Comparison of ENCODE assay signal across 23 mouse cellular contexts in the genomic region with DNA sequence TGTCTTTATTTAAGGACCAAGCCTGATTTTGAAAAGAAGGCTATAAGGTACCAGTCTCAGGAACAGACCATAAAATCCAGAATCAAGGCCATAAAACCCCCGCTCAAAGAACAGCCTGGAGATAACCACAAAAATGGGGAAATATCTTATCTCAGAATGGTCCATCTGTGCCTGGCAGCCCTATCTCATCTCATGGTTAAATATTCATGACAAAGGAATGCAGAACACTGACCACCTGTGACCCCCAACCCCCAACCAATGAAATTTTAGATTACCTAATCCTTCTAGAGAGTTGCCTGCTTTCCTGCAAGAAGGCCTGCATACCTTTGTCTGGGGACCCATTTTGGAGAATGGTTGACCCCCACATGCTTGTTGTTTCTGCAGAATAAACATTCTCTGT. TPM values are rescaled to one million over a fixed set of nuclear protein-coding genes. Genes with fewer than 3 reads are reported as not detected.
"Had no signal": no experiment of that assay in that cellular context is flagged by ENCODE, and none has a peak within 500 bp of the region (broad histone marks: within the 10 kb centered on the region; RNA-seq: fewer than 3 reads in every experiment).

No protein-coding gene starts in this region.

- H3K9me3 ChIP-seq: midbrain, embryonic 13.5 days; midbrain, embryonic 15.5 days; neural tube, embryonic 12.5 days had no signal

- H3K27ac ChIP-seq: midbrain, embryonic 13.5 days; midbrain, embryonic 15.5 days; neural tube, embryonic 12.5 days had no signal

- H3K27me3 ChIP-seq: midbrain, embryonic 13.5 days; midbrain, embryonic 15.5 days; neural tube, embryonic 12.5 days had no signal

- H3K4me3 ChIP-seq: midbrain, embryonic 13.5 days; midbrain, embryonic 15.5 days; neural tube, embryonic 12.5 days had no signal

- H3K4me2 ChIP-seq: lung, embryonic 14.5 days; midbrain, embryonic 11.5 days; midbrain, embryonic 13.5 days; midbrain, embryonic 15.5 days; neural tube, embryonic 12.5 days had no signal

- H3K36me3 ChIP-seq: midbrain, embryonic 13.5 days; midbrain, embryonic 15.5 days; neural tube, embryonic 12.5 days had no signal

- H3K9ac ChIP-seq: lung, embryonic 14.5 days; midbrain, embryonic 13.5 days; midbrain, embryonic 15.5 days; neural tube, embryonic 12.5 days had no signal

- DNase-seq: lung, adult 18-20 months; lung, embryonic 14.5 days; lung, postnatal 10 days; lung, postnatal 4 days; retina, postnatal 1 day; right cerebral cortex, adult 18-20 months; right cerebral cortex, postnatal 25 days; right cerebral cortex, postnatal 4 days; spleen, adult 18-20 months; thymus, adult 18-20 months; thymus, postnatal 14 days; thymus, postnatal 4 days had no signal

- ATAC-seq: midbrain, embryonic 13.5 days; midbrain, embryonic 15.5 days had no signal

- H3K4me1 ChIP-seq: midbrain, embryonic 13.5 days; midbrain, embryonic 15.5 days; neural tube, embryonic 12.5 days had no signal

RNA-seq across cellular contexts. Expression of gene Lrrc38, which starts 17.8 kb away (rescaled TPM):
- total RNA-seq: megakaryocyte, adult 5-6 weeks; monocyte, adult 5-6 weeks; neutrophil, adult 5-6 weeks had no signal
- polyA plus RNA-seq: liver, embryonic 16.5 days; lung, embryonic 14.5 days; small intestine, adult 2 months; stomach, embryonic 14.5 days; thymus, postnatal 0 days had no signal

RNA-seq across cellular contexts. Expression of gene Pdpn, which starts 32.4 kb away (rescaled TPM):
- total RNA-seq: monocyte, adult 5-6 weeks; neutrophil, adult 5-6 weeks had no signal
